Mouse (Mus musculus): Measurements from ENCODE around the gene Sult1c1. TPM values are rescaled to one million over a fixed set of nuclear protein-coding genes. Genes with fewer than 3 reads are reported as not detected.
"Not testable (repeated sequence)": the region's sequence is repeated elsewhere in the genome, so short reads cannot be mapped to it uniquely, and the experiment has no call there.

Gene Sult1c1
- polyA plus RNA-seq (2015; fragmentation: Nextera tagmentation; extraction: Ambion mirVana), result not detected in 2 replicates

- Histone ChIP-seq H3K27me3 (no peaks in the 10 kb centered on the region), H3K36me3 (no peaks in the 10 kb centered on the region), H3K9me3 (replicated peaks) (no peaks in the 10 kb centered on the region), H3K9ac (no peak within 1 kb of the TSS), H3K4me3 (replicated peaks) (no peak within 1 kb of the TSS), H3K4me2 (no peak within 1 kb of the TSS), H3K27ac (no peak within 1 kb of the TSS), H3K4me1 (replicated peaks) (no peaks in the 10 kb centered on the region)
- DNase-seq (no peak), ATAC-seq (ENCODE audit: low read depth) (no peak)
- 68% methylated on average over 6 of the region's 6 CpGs for WGBS (ENCODE audit: insufficient replicate concordance)
Observed at GRCm38 (mm10) chr17:53990574-53990973, at the start of gene Sult1c1. Gene Sult1c1, minus strand, starts transcription at chr17:53990674.

GRCm38 (mm10) chr17:54014204-54014603 is 23.7 kb upstream of the Sult1c1 start:
- Histone ChIP-seq H3K4me1 (replicated peaks) (no peaks in the 10 kb centered on the region), H3K27me3 (no peaks in the 10 kb centered on the region), H3K4me2 (no peak overlapping the region), H3K36me3 (no peaks in the 10 kb centered on the region), H3K9ac (no peak overlapping the region), H3K27ac (no peak overlapping the region), H3K9me3 (replicated peaks) (no peaks in the 10 kb centered on the region), H3K4me3 (replicated peaks) (no peak overlapping the region)
- WGBS (ENCODE audit: insufficient replicate concordance), result 13% methylated on average over 1 of the region's 1 CpGs
- DNase-seq, result no peak
- no peak for ATAC-seq (ENCODE audit: low read depth)

GRCm38 (mm10) chr17:54011196-54011595 is 20.7 kb upstream of the Sult1c1 start:
- no peaks in the 10 kb centered on the region for H3K27me3 ChIP-seq

GRCm38 (mm10) chr17:54010536-54010935 is 20.1 kb upstream of the Sult1c1 start:
- H3K27me3 ChIP-seq; ATAC-seq (ENCODE audit: low read depth); H3K4me3 ChIP-seq (replicated peaks); H3K4me1 ChIP-seq (replicated peaks); H3K9ac ChIP-seq; DNase-seq; H3K27ac ChIP-seq; H3K9me3 ChIP-seq (replicated peaks); H3K36me3 ChIP-seq; H3K4me2 ChIP-seq: not testable (repeated sequence)
- 53% methylated on average over 1 of the region's 1 CpGs for WGBS (ENCODE audit: insufficient replicate concordance)

More at GRCm38 (mm10) chr17:54011196-54011595, 20.7 kb upstream of the Sult1c1 start:
- Histone ChIP-seq H3K36me3 (no peaks in the 10 kb centered on the region), H3K9me3 (replicated peaks) (no peaks in the 10 kb centered on the region), H3K4me1 (replicated peaks) (no peaks in the 10 kb centered on the region), H3K27ac (no peak overlapping the region), H3K4me3 (replicated peaks) (no peak overlapping the region), H3K4me2 (no peak overlapping the region), H3K9ac (no peak overlapping the region)
- ATAC-seq (ENCODE audit: low read depth) (no peak), DNase-seq (no peak)

GRCm38 (mm10) chr17:54003522-54003921 is 13.0 kb upstream of the Sult1c1 start:
- H3K36me3 ChIP-seq, result no peaks in the 10 kb centered on the region
- H3K4me3 ChIP-seq (replicated peaks), result no peak overlapping the region
- no peak for ATAC-seq (ENCODE audit: low read depth)
- H3K4me2 ChIP-seq, result no peak overlapping the region
- no peaks in the 10 kb centered on the region for H3K27me3 ChIP-seq
- no peak overlapping the region for H3K27ac ChIP-seq
- WGBS (ENCODE audit: insufficient replicate concordance), result 50% methylated on average over 4 of the region's 4 CpGs
- no peak for DNase-seq
- no peaks in the 10 kb centered on the region for H3K4me1 ChIP-seq (replicated peaks)
- H3K9ac ChIP-seq, result no peak overlapping the region
- H3K9me3 ChIP-seq (replicated peaks), result peaks cover 3% of the 10 kb centered on the region; the same call in 1 of the 2 replicates

GRCm38 (mm10) chr17:53973606-53974005 is 16.9 kb downstream of the Sult1c1 start:
- 64% methylated on average over 4 of the region's 4 CpGs for WGBS (ENCODE audit: insufficient replicate concordance)

GRCm38 (mm10) chr17:53941569-53942162 is 48.8 kb downstream of the Sult1c1 start:
- 72% methylated on average over 19 of the region's 19 CpGs for WGBS (ENCODE audit: insufficient replicate concordance)
- H3K36me3 ChIP-seq, result no peaks in the 10 kb centered on the region
- no peak for ATAC-seq (ENCODE audit: low read depth)
- H3K4me1 ChIP-seq (replicated peaks), result no peaks in the 10 kb centered on the region
- no peak overlapping the region for H3K4me2 ChIP-seq
- H3K9me3 ChIP-seq (replicated peaks), result peaks cover 6% of the 10 kb centered on the region; the same call in 1 of the 2 replicates
- no peak overlapping the region for H3K27ac ChIP-seq
- DNase-seq, result no peak
- no peak overlapping the region for H3K4me3 ChIP-seq (replicated peaks)
- H3K27me3 ChIP-seq, result no peaks in the 10 kb centered on the region
- no peak overlapping the region for H3K9ac ChIP-seq

More at GRCm38 (mm10) chr17:53973606-53974005, 16.9 kb downstream of the Sult1c1 start:
- H3K4me2 ChIP-seq, result no peak overlapping the region
- H3K27ac ChIP-seq, result no peak overlapping the region
- DNase-seq, result no peak
- no peak for ATAC-seq (ENCODE audit: low read depth)
- no peaks in the 10 kb centered on the region for H3K9me3 ChIP-seq (replicated peaks)
- no peak overlapping the region for H3K9ac ChIP-seq
- no peaks in the 10 kb centered on the region for H3K27me3 ChIP-seq
- H3K4me1 ChIP-seq (replicated peaks), result no peaks in the 10 kb centered on the region
- H3K4me3 ChIP-seq (replicated peaks), result no peak overlapping the region
- H3K36me3 ChIP-seq, result no peaks in the 10 kb centered on the region

GRCm38 (mm10) chr17:53940726-53941125 is 49.7 kb downstream of the Sult1c1 start:
- Histone ChIP-seq H3K4me3 (replicated peaks) (no peak overlapping the region), H3K36me3 (no peaks in the 10 kb centered on the region), H3K27ac (no peak overlapping the region), H3K4me1 (replicated peaks) (no peaks in the 10 kb centered on the region), H3K27me3 (no peaks in the 10 kb centered on the region), H3K9ac (no peak overlapping the region), H3K9me3 (replicated peaks) (peaks cover 6% of the 10 kb centered on the region; the same call in 1 of the 2 replicates), H3K4me2 (no peak overlapping the region)
- DNase-seq (no peak), ATAC-seq (ENCODE audit: low read depth) (no peak)
- WGBS (ENCODE audit: insufficient replicate concordance), result 72% methylated on average over 8 of the region's 8 CpGs

Other genes with a start within 250 kb of the Sult1c1 start
- not detected in 2 replicates for gene Sult1c2, start 144.3 kb downstream of the Sult1c1 start, polyA plus RNA-seq (2015; fragmentation: Nextera tagmentation; extraction: Ambion mirVana)

Measured in liver, embryonic 13.5 days (tissue).